Mouse (Mus musculus) ES-Bruce4 (cell line): Measurements from ENCODE around the gene Psmc3.

ENCODE experiments used
- CTCF ChIP-seq: IDR thresholded peaks from one replicate; pipeline ENCODE4 v1.8.1; 2011; ENCODE audit warnings: low read depth, low read length
- EP300 ChIP-seq: IDR thresholded peaks from 2 replicates; pipeline ENCODE4 v1.6.1; 2011; ENCODE audit warnings: low read depth, low read length; ENCODE audit not compliant: insufficient read depth
- POLR2A ChIP-seq: IDR thresholded peaks from one replicate; pipeline ENCODE4 v1.8.1; 2011; ENCODE audit warnings: low read length; ENCODE audit not compliant: insufficient read depth

DNA sequence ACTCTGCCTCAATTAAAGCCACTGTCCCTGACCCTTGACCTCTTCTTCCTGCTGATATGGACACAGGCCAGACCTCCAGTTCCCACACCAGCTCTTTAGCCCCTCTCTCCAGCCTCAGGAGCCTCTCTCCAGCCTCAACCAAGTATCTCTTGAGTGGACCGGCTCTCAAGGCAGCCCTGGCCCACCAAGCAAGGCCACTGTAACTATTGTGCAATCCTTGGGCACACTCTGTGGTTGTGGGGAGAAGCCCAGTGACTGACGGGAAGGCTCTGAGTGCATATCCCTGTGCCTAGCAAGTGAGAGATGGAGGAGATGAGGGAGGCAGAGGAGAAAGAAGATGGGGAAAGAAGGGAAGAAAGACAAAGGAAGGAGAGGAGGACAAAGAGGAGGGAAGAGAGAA lies 44.3 kb downstream of the Psmc3 start:
- TF ChIP-seq CTCF (no peak), EP300 (no peak), POLR2A (no peak)
